Mouse (Mus musculus) embryonic fibroblast, embryonic 13.5 days (primary cell): ENCODE data around the gene Nfam1.

Source experiments
- CTCF ChIP-seq: IDR thresholded peaks from 2 replicates; pipeline ENCODE4 v1.5.1; 2011; ENCODE audit warnings: mild to moderate bottlenecking, control low read depth, low read length, moderate library complexity, borderline replicate concordance; ENCODE audit not compliant: insufficient read depth
- POLR2A ChIP-seq: IDR thresholded peaks from 2 replicates; pipeline ENCODE4 v1.6.1; 2011; ENCODE audit warnings: low read depth, mild to moderate bottlenecking, control low read depth, low read length, moderate library complexity

- no peak for TF ChIP-seq CTCF
- no peak for TF ChIP-seq POLR2A
Measured at GRCm38 (mm10) chr15:82983416-82984026, 49.6 kb downstream of the Nfam1 start.
